ENCODE assay signal across 9 mouse cellular contexts in genomic region chr4:134249651-134250050, GRCm38 (mm10). TPM values are rescaled to one million over a fixed set of nuclear protein-coding genes. Genes with fewer than 3 reads are reported as not detected.
DNase-seq lines count a peak whose midpoint lies in the region; ATAC-seq and TF ChIP-seq lines count a peak whose summit lies in the region.
"Had no signal": no experiment of that assay in that cellular context is flagged by ENCODE, and none has a peak within 500 bp of the region (broad histone marks: within the 10 kb centered on the region; RNA-seq: fewer than 3 reads in every experiment).

No protein-coding gene starts in this region.

- no peak for TF ChIP-seq POLR2A in ES-Bruce4 (IDR thresholded peaks at IDR 0.05; ENCODE audit: insufficient read depth, low read length)
- no peak for TF ChIP-seq POLR2A in bone marrow, adult 2 months (IDR thresholded peaks at IDR 0.05; ENCODE audit: borderline replicate concordance, control insufficient read depth, low read depth, low read length)

- TF ChIP-seq CTCF in ES-Bruce4 (IDR thresholded peaks at IDR 0.05; ENCODE audit: low read depth, low read length): peak; percentile 73
- peak; percentile 71 for TF ChIP-seq CTCF in bone marrow, adult 2 months (IDR thresholded peaks at IDR 0.05; ENCODE audit: control insufficient read depth, insufficient read depth, low read length)

- DNase-seq in forebrain, embryonic 14.5 days (ENCODE audit: low spot score): peak; percentile 75
- peak; percentile 66 to 78 for DNase-seq in layer of hippocampus, postnatal 25 days (ENCODE audit: extremely low spot score in 1 of 2, low spot score in 1 of 2)
- DNase-seq in right cerebral cortex, adult 2 months (ENCODE audit: low spot score in 2 of 2): peak; percentile 64 to 68
- peak; percentile 80 for DNase-seq in urinary bladder, postnatal 25 days (ENCODE audit: low spot score)

- peak overlapping the region; percentile 56 for H3K4me3 ChIP-seq in ES-Bruce4 (ENCODE audit: low read depth, low read length)
- H3K4me3 ChIP-seq in bone marrow, adult 2 months (replicated peaks; ENCODE audit: control insufficient read depth, low read depth, low read length): no peak overlapping the region
- peak overlapping the region; percentile 28 for H3K4me3 ChIP-seq in forebrain, embryonic 14.5 days (ENCODE audit: low read depth, low read length)

- H3K9me3 ChIP-seq in ES-Bruce4 (replicated peaks; ENCODE audit: control insufficient read depth, insufficient read depth, low read length, poor library complexity, severe bottlenecking): no peaks in the 10 kb centered on the region
- no peaks in the 10 kb centered on the region for H3K9me3 ChIP-seq in forebrain, embryonic 14.5 days (replicated peaks; ENCODE audit: control insufficient read depth, low read length)

- no peak for TF ChIP-seq EP300 in ES-Bruce4 (IDR thresholded peaks at IDR 0.05; ENCODE audit: insufficient read depth, low read depth, low read length)

- no peaks in the 10 kb centered on the region for H3K36me3 ChIP-seq in ES-Bruce4 (ENCODE audit: control insufficient read depth, insufficient read depth, low read length, poor library complexity, severe bottlenecking)
- no peaks in the 10 kb centered on the region for H3K36me3 ChIP-seq in forebrain, embryonic 14.5 days (ENCODE audit: control insufficient read depth, insufficient read depth, low read length)

- H3K4me2 ChIP-seq in forebrain, embryonic 14.5 days (ENCODE audit: low read length): peak overlapping the region; percentile 75

- H3K9ac ChIP-seq in ES-Bruce4 (ENCODE audit: low read depth, poor library complexity, severe bottlenecking): peak overlapping the region; percentile 67
- peak overlapping the region; percentile 37; the same call in 1 of the 2 replicates for H3K9ac ChIP-seq in forebrain, embryonic 14.5 days (ENCODE audit: low read length)

- no peak overlapping the region for H3K27ac ChIP-seq in ES-Bruce4 (ENCODE audit: insufficient read depth, low read length)
- H3K27ac ChIP-seq in bone marrow, adult 2 months (ENCODE audit: control insufficient read depth, insufficient read depth, low read depth, low read length, poor library complexity): peak overlapping the region; percentile 3; the same call in 1 of the 2 replicates
- no peak overlapping the region for H3K27ac ChIP-seq in forebrain, embryonic 14.5 days (ENCODE audit: low read depth, low read length)

- peaks cover 3% of the 10 kb centered on the region for H3K4me1 ChIP-seq in ES-Bruce4 (ENCODE audit: control insufficient read depth, insufficient read depth, low read length)
- peaks cover 2% of the 10 kb centered on the region; the same call in 1 of the 2 replicates for H3K4me1 ChIP-seq in bone marrow, adult 2 months (ENCODE audit: control insufficient read depth, insufficient read depth, low read length)
- H3K4me1 ChIP-seq in forebrain, embryonic 14.5 days (ENCODE audit: control insufficient read depth, insufficient read depth, low read length): peaks cover 19% of the 10 kb centered on the region

- 7% methylated on average over 30 of the region's 30 CpGs for WGBS in bone marrow, adult 2 months
- WGBS in forebrain, embryonic 14.5 days: under 1% methylated on average over 30 of the region's 30 CpGs

- H3K27me3 ChIP-seq in ES-Bruce4 (ENCODE audit: control insufficient read depth, insufficient read depth, low read length, poor library complexity, severe bottlenecking): peaks cover 9% of the 10 kb centered on the region
- H3K27me3 ChIP-seq in forebrain, embryonic 14.5 days (replicated peaks; ENCODE audit: control insufficient read depth, insufficient read depth, low read length): peaks cover 62% of the 10 kb centered on the region

- ATAC-seq in forebrain, embryonic 14.5 days: peak; percentile 62
- peak; percentile 15 to 24; a peak in 1 of 4 replicates for ATAC-seq in hematopoietic stem cell, adult 5-6 weeks (replicated peaks in 1 of 2; ENCODE audit: insufficient read depth in 1 of 2, low FRiP score in 2 of 2, low TSS enrichment in 1 of 2, low read depth in 1 of 2, poor library complexity in 2 of 2, severe bottlenecking in 2 of 2)
- peak; percentile 74 for ATAC-seq in megakaryocyte, adult 5-6 weeks (ENCODE audit: poor library complexity, severe bottlenecking)

RNA-seq across cellular contexts. Expression of gene Gm30191, which starts 2.9 kb away (rescaled TPM):
- not detected in 2 replicates for polyA plus RNA-seq in ES-Bruce4 (2011; ENCODE audit: insufficient read depth, insufficient read length, low read depth, missing spikeins)
- not detected in 2 replicates for polyA plus RNA-seq in bone marrow, adult 2 months (2011; ENCODE audit: insufficient read depth, insufficient read length, low replicate concordance, missing spikeins)
- polyA plus RNA-seq in forebrain, embryonic 14.5 days (2014; fragmentation: Nextera tagmentation; extraction: Ambion mirVana): not detected in 2 replicates
- not detected in 2 replicates for total RNA-seq in hematopoietic stem cell, adult 5-6 weeks (2017)
- total RNA-seq in layer of hippocampus, postnatal 25 days (2021): not detected
- total RNA-seq in megakaryocyte, adult 5-6 weeks (2015): not detected in 2 replicates
- not detected in 2 replicates for total RNA-seq in megakaryocyte, adult 5-6 weeks (2017)
- total RNA-seq: gastrocnemius, adult 8-10 months had no signal

RNA-seq across cellular contexts. Expression of gene Grrp1, which starts 4.3 kb away (rescaled TPM):
- polyA plus RNA-seq in ES-Bruce4 (2011; ENCODE audit: insufficient read depth, insufficient read length, low read depth, missing spikeins): 0.55 TPM in 1 of 2 replicates, not detected in the other
- polyA plus RNA-seq in bone marrow, adult 2 months (2011; ENCODE audit: insufficient read depth, insufficient read length, low replicate concordance, missing spikeins): 5.2 and 7.5 TPM in 2 replicates
- polyA plus RNA-seq in forebrain, embryonic 14.5 days (2014; fragmentation: Nextera tagmentation; extraction: Ambion mirVana): 10.1 and 11.6 TPM in 2 replicates
- 1.1 and 2.1 TPM in 2 replicates for total RNA-seq in hematopoietic stem cell, adult 5-6 weeks (2017)
- 1 to 10 TPM; 3.0 to 3.9 TPM for total RNA-seq in layer of hippocampus, postnatal 25 days (2021)
- total RNA-seq in megakaryocyte, adult 5-6 weeks (2015): not detected in 2 replicates
- total RNA-seq in megakaryocyte, adult 5-6 weeks (2017): not detected in 2 replicates

RNA-seq across cellular contexts. Expression of gene Zfp593, which starts 4.3 kb away (rescaled TPM):
- 16.8 and 17.2 TPM in 2 replicates for polyA plus RNA-seq in ES-Bruce4 (2011; ENCODE audit: insufficient read depth, insufficient read length, low read depth, missing spikeins)
- 2.6 and 8.0 TPM in 2 replicates for polyA plus RNA-seq in bone marrow, adult 2 months (2011; ENCODE audit: insufficient read depth, insufficient read length, low replicate concordance, missing spikeins)
- polyA plus RNA-seq in forebrain, embryonic 14.5 days (2014; fragmentation: Nextera tagmentation; extraction: Ambion mirVana): 14.4 and 15.8 TPM in 2 replicates
- 10.7 and 14.4 TPM in 2 replicates for total RNA-seq in hematopoietic stem cell, adult 5-6 weeks (2017)
- total RNA-seq in layer of hippocampus, postnatal 25 days (2021): 10 to 100 TPM in 1 of 2 experiments, 1 to 10 TPM in 1; 9.9 to 10.3 TPM
- 3.5 and 4.6 TPM in 2 replicates for total RNA-seq in megakaryocyte, adult 5-6 weeks (2015)
- total RNA-seq in megakaryocyte, adult 5-6 weeks (2017): 3.8 and 5.9 TPM in 2 replicates

RNA-seq across cellular contexts. Expression of gene E130218I03Rik, which starts 6.2 kb away (rescaled TPM):
- polyA plus RNA-seq in ES-Bruce4 (2011; ENCODE audit: insufficient read depth, insufficient read length, low read depth, missing spikeins): not detected in 2 replicates
- polyA plus RNA-seq in bone marrow, adult 2 months (2011; ENCODE audit: insufficient read depth, insufficient read length, low replicate concordance, missing spikeins): not detected in 2 replicates
- 0.17 TPM in 1 of 2 replicates, not detected in the other for polyA plus RNA-seq in forebrain, embryonic 14.5 days (2014; fragmentation: Nextera tagmentation; extraction: Ambion mirVana)
- total RNA-seq in hematopoietic stem cell, adult 5-6 weeks (2017): not detected in 2 replicates
- total RNA-seq in layer of hippocampus, postnatal 25 days (2021): not detected
- total RNA-seq in megakaryocyte, adult 5-6 weeks (2015): not detected in 2 replicates
- not detected in 2 replicates for total RNA-seq in megakaryocyte, adult 5-6 weeks (2017)

RNA-seq across cellular contexts. Expression of gene Cnksr1, which starts 11.5 kb away (rescaled TPM):
- 10.4 and 10.8 TPM in 2 replicates for polyA plus RNA-seq in ES-Bruce4 (2011; ENCODE audit: insufficient read depth, insufficient read length, low read depth, missing spikeins)
- polyA plus RNA-seq in bone marrow, adult 2 months (2011; ENCODE audit: insufficient read depth, insufficient read length, low replicate concordance, missing spikeins): not detected in 2 replicates
- polyA plus RNA-seq in forebrain, embryonic 14.5 days (2014; fragmentation: Nextera tagmentation; extraction: Ambion mirVana): 0.36 TPM in 1 of 2 replicates, not detected in the other
- total RNA-seq in hematopoietic stem cell, adult 5-6 weeks (2017): not detected in 2 replicates
- total RNA-seq in layer of hippocampus, postnatal 25 days (2021): under 1 TPM; 0.57 to 0.70 TPM
- 0.11 TPM in 1 of 2 replicates, not detected in the other for total RNA-seq in megakaryocyte, adult 5-6 weeks (2015)
- not detected in 2 replicates for total RNA-seq in megakaryocyte, adult 5-6 weeks (2017)

Comparison
In these comparisons a context has a peak if more than half of its experiments do, and no peak if none do; other contexts are left out.
1. ATAC-seq: peak in every context shown above with its lines; median percentile 74 in megakaryocyte, adult 5-6 weeks; 62 in forebrain, embryonic 14.5 days; 20 in hematopoietic stem cell, adult 5-6 weeks.